Mouse (Mus musculus) E14TG2a.4 (cell line): ENCODE data around the gene Osbpl9.
A peak's percentile ranks its signal among the peaks of the same experiment; 100 is the strongest.

ENCODE experiments used
- H3K27me3 ChIP-seq: 2 replicates; pipeline ENCODE4 v1.6.1; 2014; ENCODE audit warnings: low read length, control low read depth; ENCODE audit not compliant: insufficient read depth
- H3K36me3 ChIP-seq: 2 replicates; pipeline ENCODE4 v1.6.1; 2014; ENCODE audit warnings: low read length, control low read depth; ENCODE audit not compliant: insufficient read depth
- H3K4me1 ChIP-seq: replicated peaks from 2 replicates; pipeline ENCODE4 v1.6.1; 2014; ENCODE audit warnings: low read depth, low read length, control low read depth
- H3K4me3 ChIP-seq: replicated peaks from 2 replicates; pipeline ENCODE4 v1.5.1; 2014; ENCODE audit warnings: mild to moderate bottlenecking, low read length
- H3K9me3 ChIP-seq: 2 replicates; pipeline ENCODE4 v1.6.1; 2014; ENCODE audit warnings: low read length, control low read depth
- CTCF ChIP-seq: conservative IDR thresholded peaks from 2 replicates; pipeline ENCODE4 v1.5.1; 2014; ENCODE audit warnings: low read length
- NANOG ChIP-seq: IDR thresholded peaks from 2 replicates; pipeline ENCODE4 v1.6.1; 2014; ENCODE audit warnings: borderline replicate concordance, low read length, mixed read lengths
- POU5F1 ChIP-seq: IDR thresholded peaks from 2 replicates; pipeline ENCODE4 v1.6.1; 2014; ENCODE audit warnings: low read length, borderline replicate concordance

Osbpl9 gene

GRCm38 (mm10) chr4:109057640-109058039, 144.4 kb downstream of the Osbpl9 start:
- Histone ChIP-seq H3K9me3 (no peaks in the 10 kb centered on the region), H3K4me3 (no peak overlapping the region), H3K36me3 (peaks cover 95% of the 10 kb centered on the region), H3K27me3 (no peaks in the 10 kb centered on the region), H3K4me1 (peaks cover 16% of the 10 kb centered on the region; the same call in 1 of the 2 replicates)
- TF ChIP-seq POU5F1 (no peak), NANOG (no peak), CTCF (no peak)

GRCm38 (mm10) chr4:109056351-109056750, 145.7 kb downstream of the Osbpl9 start:
- no peak for TF ChIP-seq NANOG
- no peak for TF ChIP-seq POU5F1
- TF ChIP-seq CTCF = no peak
- Histone ChIP-seq H3K4me3 (no peak overlapping the region), H3K4me1 (peaks cover 13% of the 10 kb centered on the region; the same call in 1 of the 2 replicates), H3K36me3 (peaks cover 95% of the 10 kb centered on the region), H3K27me3 (no peaks in the 10 kb centered on the region), H3K9me3 (no peaks in the 10 kb centered on the region)

DNA sequence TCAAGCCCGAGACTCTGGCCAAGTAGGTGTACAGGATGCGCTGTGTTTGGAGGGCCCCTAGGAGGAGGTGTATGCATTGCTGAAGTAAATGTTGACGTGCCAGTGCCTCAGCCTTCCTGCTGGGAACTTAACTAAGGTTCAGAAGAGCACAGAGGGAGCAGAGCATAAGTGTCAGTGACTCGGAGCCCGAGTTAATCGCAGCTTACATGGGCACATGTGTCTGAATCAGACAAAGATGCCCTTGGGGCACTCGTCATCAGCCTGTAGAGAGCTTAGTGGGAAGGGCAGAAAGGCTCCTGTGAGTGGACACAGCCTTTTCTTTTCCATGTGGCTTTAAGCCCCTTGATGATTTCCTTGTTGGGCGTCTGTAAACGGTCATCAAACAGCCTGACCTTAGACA, 148.1 kb downstream of the Osbpl9 start:
- Histone ChIP-seq H3K36me3 (peaks cover 95% of the 10 kb centered on the region), H3K4me1 (peaks cover 13% of the 10 kb centered on the region; the same call in 1 of the 2 replicates), H3K9me3 (no peaks in the 10 kb centered on the region), H3K4me3 (no peak overlapping the region), H3K27me3 (no peaks in the 10 kb centered on the region)
- no peak for TF ChIP-seq POU5F1
- TF ChIP-seq NANOG = no peak
- no peak for TF ChIP-seq CTCF

- TF ChIP-seq NANOG (no peak), CTCF (no peak), POU5F1 (no peak)
- H3K4me1 ChIP-seq = peaks cover 7% of the 10 kb centered on the region; the same call in 1 of the 2 replicates
- peaks cover 93% of the 10 kb centered on the region for H3K36me3 ChIP-seq
- no peaks in the 10 kb centered on the region for H3K27me3 ChIP-seq
- no peaks in the 10 kb centered on the region for H3K9me3 ChIP-seq
- H3K4me3 ChIP-seq = no peak overlapping the region
These were observed 149.8 kb downstream of the Osbpl9 start for GRCm38 (mm10) chr4:109052282-109052681.

DNA sequence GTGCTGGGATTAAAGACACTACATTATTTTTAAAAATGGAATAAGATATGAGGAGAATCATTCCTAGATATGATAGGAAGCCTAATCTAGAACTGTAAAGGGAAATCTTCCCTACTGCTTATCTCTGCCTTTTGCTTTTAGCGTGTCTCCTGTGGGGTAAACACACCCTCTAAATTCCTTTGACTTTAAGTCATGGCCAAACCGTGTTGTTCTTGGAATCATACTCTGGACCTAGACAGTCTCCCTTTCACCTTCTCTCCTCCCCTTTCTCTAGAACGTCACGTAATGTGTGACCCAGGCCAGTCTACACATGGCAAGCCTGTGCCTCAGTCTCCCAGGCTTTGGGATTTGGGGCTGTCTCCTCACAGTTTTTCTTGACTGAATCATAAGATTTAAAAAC, 153.8 kb downstream of the Osbpl9 start:
- Histone ChIP-seq H3K4me3 (no peak overlapping the region), H3K36me3 (peaks cover 91% of the 10 kb centered on the region), H3K9me3 (no peaks in the 10 kb centered on the region), H3K4me1 (0 out of 2 replicates have a peak, but pooled peaks cover 3% of the 10 kb centered on the region), H3K27me3 (no peaks in the 10 kb centered on the region)
- TF ChIP-seq POU5F1 (no peak), CTCF (no peak), NANOG (no peak)

DNA sequence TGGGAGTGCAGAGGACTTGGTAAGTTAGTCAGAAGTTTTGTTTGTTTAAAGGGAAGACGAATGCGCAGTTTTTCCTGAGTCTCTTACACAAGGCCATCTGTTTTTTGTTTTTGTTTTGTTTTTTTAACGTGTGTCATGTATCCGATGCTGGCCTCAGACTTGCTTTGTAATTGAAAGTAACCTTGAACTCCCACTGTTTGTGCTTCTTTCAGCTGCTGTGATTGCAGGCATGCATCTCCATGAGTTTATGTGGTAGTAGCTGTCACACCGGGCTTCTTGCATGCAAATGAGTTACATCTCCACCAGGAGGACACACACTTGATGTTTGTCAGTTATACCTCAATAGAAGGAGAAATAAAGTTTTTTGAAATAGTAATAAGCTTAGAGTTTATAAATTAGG, 158.3 kb downstream of the Osbpl9 start:
- no peak for TF ChIP-seq CTCF
- TF ChIP-seq POU5F1 = no peak
- no peak for TF ChIP-seq NANOG
- Histone ChIP-seq H3K9me3 (no peaks in the 10 kb centered on the region), H3K27me3 (no peaks in the 10 kb centered on the region), H3K36me3 (peaks cover 90% of the 10 kb centered on the region), H3K4me1 (0 out of 2 replicates have a peak, but pooled peaks cover 3% of the 10 kb centered on the region), H3K4me3 (no peak overlapping the region)

GRCm38 (mm10) chr4:109043294-109043693, 158.8 kb downstream of the Osbpl9 start:
- H3K4me3 ChIP-seq = no peak overlapping the region
- peaks cover 91% of the 10 kb centered on the region for H3K36me3 ChIP-seq
- no peaks in the 10 kb centered on the region for H3K27me3 ChIP-seq
- no peaks in the 10 kb centered on the region for H3K9me3 ChIP-seq
- H3K4me1 ChIP-seq = 0 out of 2 replicates have a peak, but pooled peaks cover 3% of the 10 kb centered on the region
- no peak for TF ChIP-seq CTCF
- no peak for TF ChIP-seq NANOG
- TF ChIP-seq POU5F1 = no peak

DNA sequence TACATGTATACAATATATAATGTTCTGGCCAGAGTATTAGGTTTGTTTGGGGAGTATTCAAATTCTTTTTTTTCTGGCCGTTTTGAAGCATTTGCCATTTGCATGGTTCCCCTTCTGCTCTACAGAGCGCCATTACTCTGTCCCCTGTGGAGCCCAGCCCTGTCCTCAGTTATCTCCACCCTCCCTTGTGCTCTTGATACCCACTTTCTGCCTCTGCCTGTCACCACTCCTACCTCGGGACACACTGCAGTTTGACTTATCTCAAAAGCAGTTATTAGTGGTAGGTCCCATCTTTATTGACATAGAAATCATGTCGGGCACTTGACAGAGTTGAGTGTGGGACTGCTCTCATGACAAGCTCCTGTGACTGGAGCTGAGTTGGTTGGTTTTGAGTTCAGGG, 159.3 kb downstream of the Osbpl9 start:
- H3K4me3 ChIP-seq = no peak overlapping the region
- no peaks in the 10 kb centered on the region for H3K9me3 ChIP-seq
- H3K27me3 ChIP-seq = no peaks in the 10 kb centered on the region
- H3K36me3 ChIP-seq = peaks cover 88% of the 10 kb centered on the region
- TF ChIP-seq NANOG (no peak), POU5F1 (no peak), CTCF (no peak)
- 0 out of 2 replicates have a peak, but pooled peaks cover 3% of the 10 kb centered on the region for H3K4me1 ChIP-seq

DNA sequence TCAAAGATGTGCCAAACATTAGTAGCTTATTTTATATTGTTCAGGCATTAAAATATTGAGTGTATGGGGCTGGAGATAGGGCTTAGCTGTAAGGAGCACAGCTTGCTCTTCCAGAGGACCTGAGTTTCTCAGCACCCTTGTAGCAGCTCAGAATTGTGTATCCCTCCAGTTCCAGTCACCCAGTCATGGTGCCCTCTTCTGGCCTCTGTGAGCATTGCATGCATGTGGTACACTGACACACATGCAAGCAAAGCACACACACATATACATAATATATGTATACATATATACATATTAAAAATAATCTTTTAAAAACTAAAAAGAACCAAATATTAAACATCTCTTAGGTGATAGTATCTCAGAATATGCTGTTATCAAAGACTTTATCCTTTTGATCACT, 165.7 kb downstream of the Osbpl9 start:
- peak; percentile 61 for TF ChIP-seq CTCF
- no peak for TF ChIP-seq POU5F1
- TF ChIP-seq NANOG = no peak
- Histone ChIP-seq H3K4me1 (no peaks in the 10 kb centered on the region; the same call in 1 of the 2 replicates), H3K4me3 (no peak overlapping the region), H3K9me3 (no peaks in the 10 kb centered on the region), H3K27me3 (no peaks in the 10 kb centered on the region), H3K36me3 (peaks cover 70% of the 10 kb centered on the region)
